Mouse (Mus musculus) mesoderm, embryonic 11.5 days (tissue): ENCODE measurements around the gene Uqcr10.

Source experiments
- DNase-seq: peaks from one replicate; pipeline ENCODE4 v3.0.0-alpha.2; 2012; ENCODE audit warnings: low read depth, low spot score

Uqcr10 gene

GRCm38 (mm10) chr11:4704072-4704964, at the start of gene Uqcr10, which contains the start of gene Zmat5:
Gene Uqcr10 (minus strand): TSS chr11:4704342.
Gene Zmat5 (plus strand): TSS chr11:4704678.
- DNase-seq: peak; percentile 95

GRCm38 (mm10) chr11:4752836-4753235, 48.7 kb upstream of the Uqcr10 start:
- no peak for DNase-seq

GRCm38 (mm10) chr11:4750263-4750662, 46.1 kb upstream of the Uqcr10 start:
- DNase-seq: peak; percentile 86

- DNase-seq: no peak
Measured at GRCm38 (mm10) chr11:4747285-4747684, 43.1 kb upstream of the Uqcr10 start.

- no peak for DNase-seq
Measured at GRCm38 (mm10) chr11:4746733-4747132, 42.6 kb upstream of the Uqcr10 start, which contains the start of gene Cabp7. Gene Cabp7 (minus strand): TSS chr11:4746778.

- no peak for DNase-seq
Measured at GRCm38 (mm10) chr11:4745969-4746368, 41.8 kb upstream of the Uqcr10 start.

GRCm38 (mm10) chr11:4744691-4745090, 40.5 kb upstream of the Uqcr10 start:
- DNase-seq: no peak

GRCm38 (mm10) chr11:4740785-4741184, 36.6 kb upstream of the Uqcr10 start:
- no peak for DNase-seq

GRCm38 (mm10) chr11:4738719-4739118, 34.6 kb upstream of the Uqcr10 start:
- DNase-seq: no peak

- no peak for DNase-seq
Measured at GRCm38 (mm10) chr11:4737682-4738081, 33.5 kb upstream of the Uqcr10 start.

- no peak for DNase-seq
Measured at GRCm38 (mm10) chr11:4736355-4736754, 32.2 kb upstream of the Uqcr10 start.

- DNase-seq: no peak
Measured at GRCm38 (mm10) chr11:4734179-4734578, 30.0 kb upstream of the Uqcr10 start.

- no peak for DNase-seq
Measured at GRCm38 (mm10) chr11:4731781-4732180, 27.6 kb upstream of the Uqcr10 start.

- no peak for DNase-seq
Measured at GRCm38 (mm10) chr11:4730913-4731312, 26.8 kb upstream of the Uqcr10 start.

- no peak for DNase-seq
Measured at GRCm38 (mm10) chr11:4730096-4730495, 26.0 kb upstream of the Uqcr10 start.

- DNase-seq: no peak
Measured at GRCm38 (mm10) chr11:4729603-4730002, 25.5 kb upstream of the Uqcr10 start.

GRCm38 (mm10) chr11:4721728-4722127, 17.6 kb upstream of the Uqcr10 start:
- no peak for DNase-seq

GRCm38 (mm10) chr11:4720900-4721580, 16.9 kb upstream of the Uqcr10 start:
- DNase-seq: no peak

GRCm38 (mm10) chr11:4720393-4720792, 16.3 kb upstream of the Uqcr10 start:
- no peak for DNase-seq

- no peak for DNase-seq
Measured at GRCm38 (mm10) chr11:4719961-4720360, 15.8 kb upstream of the Uqcr10 start.

- DNase-seq: no peak
Measured at GRCm38 (mm10) chr11:4718548-4718947, 14.4 kb upstream of the Uqcr10 start.

GRCm38 (mm10) chr11:4716530-4717236, 12.5 kb upstream of the Uqcr10 start:
- no peak for DNase-seq
